Mouse (Mus musculus) cerebellum, adult 11 months (tissue): ENCODE data around the gene Cfap61.

Source experiments
- DNase-seq: peaks from one replicate; pipeline ENCODE4 v3.0.0; 2022

Gene Cfap61

GRCm38 (mm10) chr2:145950239-145950638, 15.7 kb downstream of the Cfap61 start:
- DNase-seq, result no peak

GRCm38 (mm10) chr2:145952726-145953125, 18.1 kb downstream of the Cfap61 start:
- no peak for DNase-seq

GRCm38 (mm10) chr2:145955844-145956243, 21.3 kb downstream of the Cfap61 start:
- DNase-seq, result no peak

GRCm38 (mm10) chr2:145956318-145956717, 21.7 kb downstream of the Cfap61 start:
- no peak for DNase-seq

- DNase-seq, result no peak
These were observed 22.9 kb downstream of the Cfap61 start for GRCm38 (mm10) chr2:145957450-145957849.

- no peak for DNase-seq
These were observed 23.5 kb downstream of the Cfap61 start for GRCm38 (mm10) chr2:145958097-145958496.

- DNase-seq, result no peak
These were observed 24.0 kb downstream of the Cfap61 start for GRCm38 (mm10) chr2:145958551-145958950.

GRCm38 (mm10) chr2:145961861-145962260, 27.3 kb downstream of the Cfap61 start:
- DNase-seq, result no peak

GRCm38 (mm10) chr2:145970751-145971150, 36.2 kb downstream of the Cfap61 start:
- peak; percentile 82 for DNase-seq

GRCm38 (mm10) chr2:145971237-145972010, 36.8 kb downstream of the Cfap61 start:
- peak; percentile 71 for DNase-seq

- no peak for DNase-seq
These were observed 38.0 kb downstream of the Cfap61 start for GRCm38 (mm10) chr2:145972571-145972970.

GRCm38 (mm10) chr2:145979616-145980015, 45.0 kb downstream of the Cfap61 start:
- DNase-seq, result no peak

GRCm38 (mm10) chr2:145980881-145981280, 46.3 kb downstream of the Cfap61 start:
- DNase-seq, result no peak

GRCm38 (mm10) chr2:145981699-145982112, 47.1 kb downstream of the Cfap61 start:
- DNase-seq, result no peak

- no peak for DNase-seq
These were observed 47.9 kb downstream of the Cfap61 start for GRCm38 (mm10) chr2:145982317-145983045.

GRCm38 (mm10) chr2:145987757-145988156, 53.2 kb downstream of the Cfap61 start:
- no peak for DNase-seq

GRCm38 (mm10) chr2:145990446-145990845, 55.9 kb downstream of the Cfap61 start:
- DNase-seq, result no peak

GRCm38 (mm10) chr2:145996472-145996871, 61.9 kb downstream of the Cfap61 start:
- no peak for DNase-seq

- DNase-seq, result no peak
These were observed 63.5 kb downstream of the Cfap61 start for GRCm38 (mm10) chr2:145997956-145998525.

- DNase-seq, result no peak
These were observed 74.2 kb downstream of the Cfap61 start for GRCm38 (mm10) chr2:146008801-146009200.

GRCm38 (mm10) chr2:146009596-146010349, 75.2 kb downstream of the Cfap61 start:
- no peak for DNase-seq

- DNase-seq, result no peak
These were observed 76.2 kb downstream of the Cfap61 start for GRCm38 (mm10) chr2:146010816-146011215.
